Mouse (Mus musculus) G1E-ER4 (cell line): ENCODE data around the gene Fgf18. TPM values are rescaled to one million over a fixed set of nuclear protein-coding genes. Genes with fewer than 3 reads are reported as not detected.

Source experiments
- GATA1 ChIP-seq: IDR thresholded peaks from one replicate; pipeline ENCODE4 v1.8.0; 2012; ENCODE audit warnings: low read length, inconsistent platforms
- polyA plus RNA-seq: library from polyadenylated mRNA; stranded (reverse); fragments of >175 nt; gene quantifications from 2 replicates; pipeline ENCODE4 v1.2.3, GENCODE M21; 2012

Gene Fgf18
- polyA plus RNA-seq, 1 experiment = not detected

GRCm38 (mm10) chr11:33104911-33105316, 42.3 kb downstream of the Fgf18 start:
- no peak for TF ChIP-seq GATA1

- TF ChIP-seq GATA1 = no peak
Observed at GRCm38 (mm10) chr11:33103291-33103943, 43.8 kb downstream of the Fgf18 start.

GRCm38 (mm10) chr11:33100027-33100507, 47.1 kb downstream of the Fgf18 start:
- no peak for TF ChIP-seq GATA1

GRCm38 (mm10) chr11:33099425-33099824, 47.8 kb downstream of the Fgf18 start:
- no peak for TF ChIP-seq GATA1

- no peak for TF ChIP-seq GATA1
Observed at GRCm38 (mm10) chr11:33098446-33098845, 48.8 kb downstream of the Fgf18 start.

GRCm38 (mm10) chr11:33097855-33098254, 49.3 kb downstream of the Fgf18 start:
- TF ChIP-seq GATA1 = no peak

- TF ChIP-seq GATA1 = no peak
Observed at GRCm38 (mm10) chr11:33089856-33090255, 57.3 kb downstream of the Fgf18 start.

GRCm38 (mm10) chr11:33088181-33088580, 59.0 kb downstream of the Fgf18 start:
- TF ChIP-seq GATA1 = no peak

- TF ChIP-seq GATA1 = no peak
Observed at GRCm38 (mm10) chr11:33086046-33086445, 61.2 kb downstream of the Fgf18 start.

- no peak for TF ChIP-seq GATA1
Observed at GRCm38 (mm10) chr11:33085514-33085913, 61.7 kb downstream of the Fgf18 start.

- TF ChIP-seq GATA1 = no peak
Observed at GRCm38 (mm10) chr11:33085054-33085453, 62.1 kb downstream of the Fgf18 start.

- TF ChIP-seq GATA1 = no peak
Observed at GRCm38 (mm10) chr11:33084041-33084440, 63.2 kb downstream of the Fgf18 start.

- TF ChIP-seq GATA1 = no peak
Observed at GRCm38 (mm10) chr11:33081175-33081574, 66.0 kb downstream of the Fgf18 start.

GRCm38 (mm10) chr11:33080046-33080808, 67.0 kb downstream of the Fgf18 start:
- TF ChIP-seq GATA1 = no peak

- no peak for TF ChIP-seq GATA1
Observed at GRCm38 (mm10) chr11:33079424-33079823, 67.8 kb downstream of the Fgf18 start.

GRCm38 (mm10) chr11:33078036-33078435, 69.2 kb downstream of the Fgf18 start:
- no peak for TF ChIP-seq GATA1

GRCm38 (mm10) chr11:33075293-33075692, 71.9 kb downstream of the Fgf18 start:
- no peak for TF ChIP-seq GATA1

GRCm38 (mm10) chr11:33074541-33074940, 72.7 kb downstream of the Fgf18 start:
- TF ChIP-seq GATA1 = no peak
